Mouse (Mus musculus) left cerebral cortex, postnatal 14 days (tissue): Measurements from ENCODE around the gene Izumo1r. TPM values are rescaled to one million over a fixed set of nuclear protein-coding genes. Genes with fewer than 3 reads are reported as not detected.

Source experiments
- DNase-seq, 2 experiments: peaks; one replicate each; pipeline ENCODE4 v3.0.0; 2021 to 2022; ENCODE audit warnings: low spot score in 2 of 2, mixed read lengths in 1 of 2
- intact Hi-C: fragments of 180-260 bp; cut with DNase I; formaldehyde crosslinking; loops from one replicate; pipeline ENCODE4 v1.15.1; 2025
- total RNA-seq, 2 experiments: library from RNA; stranded (reverse); gene quantifications; 2 replicates each; pipeline ENCODE4 v1.2.3; 2021

Izumo1r gene
- total RNA-seq, 2 experiments from 2014 or later, result not detected

DNA sequence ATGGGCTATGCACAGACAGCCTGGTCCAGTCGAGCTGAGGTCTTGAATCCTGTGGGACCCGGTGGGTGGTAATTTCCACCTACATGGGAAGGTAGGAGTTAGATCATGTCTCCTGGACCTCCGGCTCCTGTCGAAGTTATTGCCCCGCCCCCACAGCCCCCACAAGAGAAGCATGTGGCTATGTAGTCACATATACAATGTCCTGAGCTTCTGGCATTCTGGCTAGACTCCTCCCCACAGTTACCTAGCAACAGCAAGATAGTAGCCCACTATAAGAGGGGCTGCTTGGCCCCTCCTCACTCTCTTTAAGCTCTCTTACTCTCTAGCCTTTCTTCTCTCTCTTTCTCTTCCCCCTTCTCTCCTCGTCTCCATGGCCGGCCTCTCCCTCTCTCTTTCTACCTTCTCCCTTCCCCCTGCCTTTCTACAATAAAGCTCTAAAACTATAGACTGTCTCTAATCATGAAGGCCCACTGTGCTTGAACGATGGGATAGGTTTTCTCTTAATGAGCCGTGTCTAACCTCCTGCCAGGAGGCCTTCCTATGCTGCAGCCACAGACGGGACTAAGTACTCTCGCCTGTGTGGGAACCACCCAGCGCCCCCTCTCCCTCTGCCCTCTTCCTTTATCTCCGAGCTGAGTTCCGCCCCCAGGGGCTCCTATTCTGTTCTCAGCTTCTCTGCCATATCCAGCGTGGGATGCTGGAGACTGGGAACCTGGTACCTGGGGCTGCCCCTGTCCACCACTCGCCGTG is 31.4 kb downstream of the Izumo1r start:
- intact Hi-C loops, result no loop called here
- no peak for DNase-seq

DNA sequence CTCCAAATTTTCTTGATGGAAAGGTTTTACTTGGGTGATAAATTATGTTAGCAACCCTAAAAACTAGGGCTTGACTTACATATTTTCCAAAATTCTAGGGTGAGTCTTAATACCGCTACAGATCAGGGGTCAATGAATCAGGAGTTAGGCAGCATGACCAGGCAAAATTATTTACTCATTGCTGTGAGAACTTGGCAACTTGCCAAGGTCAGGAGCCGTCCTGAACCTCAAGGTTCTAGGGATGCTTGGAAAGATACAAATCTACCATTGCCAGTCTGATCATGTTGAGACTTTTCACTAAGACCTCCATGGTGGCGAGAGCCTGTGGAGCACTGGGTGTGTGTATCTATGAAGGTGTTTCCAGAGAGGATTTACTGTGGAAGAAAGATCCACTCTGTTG is 32.2 kb downstream of the Izumo1r start:
- intact Hi-C loops, result no loop called here

DNA sequence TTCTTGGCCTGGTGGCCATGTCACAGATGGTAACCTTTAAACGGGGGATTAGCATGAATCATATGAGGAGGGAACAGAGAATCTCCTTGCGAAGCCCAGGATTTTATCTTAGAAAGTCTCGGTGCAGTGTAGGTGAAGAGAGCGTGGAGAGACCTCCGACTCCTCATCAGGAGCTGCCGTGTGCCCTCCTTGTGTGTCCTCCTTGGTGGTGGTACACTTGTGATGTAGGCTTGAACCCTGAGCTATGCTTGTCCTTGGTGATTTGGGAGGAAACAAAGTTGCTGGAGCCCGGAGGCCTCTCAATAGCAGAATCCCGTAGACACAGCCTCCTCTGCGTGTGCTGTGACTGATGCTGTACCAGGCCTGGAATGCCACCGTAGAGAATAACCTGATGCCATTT is 32.9 kb downstream of the Izumo1r start:
- no peak for DNase-seq
- intact Hi-C loops, result no loop called here

More for the DNA sequence above, 32.2 kb downstream of the Izumo1r start:
- DNase-seq, result no peak

DNA sequence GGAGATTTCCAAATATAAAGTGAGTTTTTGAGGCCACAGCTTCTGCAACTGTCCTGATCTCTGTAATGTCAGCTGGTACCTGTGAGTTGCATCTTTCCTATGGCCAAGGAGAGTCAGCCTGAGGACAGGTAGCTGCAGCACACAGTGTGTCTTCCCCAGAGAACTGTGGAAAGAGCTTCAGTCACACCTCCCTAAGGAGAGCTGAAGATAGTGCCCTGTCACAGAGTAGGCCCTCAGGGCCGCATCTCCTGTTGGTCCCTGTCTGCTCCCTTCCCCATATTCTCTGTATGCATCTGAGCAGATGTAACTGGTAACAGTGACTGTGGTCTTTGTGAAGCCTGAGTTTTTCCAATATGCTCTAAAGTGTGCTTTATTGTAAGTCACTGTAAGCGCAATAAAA is 33.4 kb downstream of the Izumo1r start:
- intact Hi-C loops, result no loop called here
- DNase-seq, result no peak

DNA sequence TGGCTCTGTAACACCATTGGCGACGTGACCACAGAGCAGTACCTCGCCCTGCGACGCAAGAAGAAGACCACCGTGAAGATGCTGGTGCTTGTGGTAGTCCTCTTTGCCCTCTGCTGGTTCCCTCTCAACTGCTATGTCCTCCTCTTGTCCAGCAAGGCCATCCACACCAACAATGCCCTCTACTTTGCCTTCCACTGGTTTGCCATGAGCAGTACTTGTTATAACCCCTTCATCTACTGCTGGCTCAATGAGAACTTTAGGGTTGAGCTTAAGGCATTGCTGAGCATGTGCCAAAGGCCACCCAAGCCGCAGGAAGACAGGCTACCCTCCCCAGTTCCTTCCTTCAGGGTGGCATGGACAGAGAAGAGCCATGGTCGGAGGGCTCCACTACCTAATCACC is 35.4 kb downstream of the Izumo1r start:
- intact Hi-C loops, result no loop called here
- no peak for DNase-seq

DNA sequence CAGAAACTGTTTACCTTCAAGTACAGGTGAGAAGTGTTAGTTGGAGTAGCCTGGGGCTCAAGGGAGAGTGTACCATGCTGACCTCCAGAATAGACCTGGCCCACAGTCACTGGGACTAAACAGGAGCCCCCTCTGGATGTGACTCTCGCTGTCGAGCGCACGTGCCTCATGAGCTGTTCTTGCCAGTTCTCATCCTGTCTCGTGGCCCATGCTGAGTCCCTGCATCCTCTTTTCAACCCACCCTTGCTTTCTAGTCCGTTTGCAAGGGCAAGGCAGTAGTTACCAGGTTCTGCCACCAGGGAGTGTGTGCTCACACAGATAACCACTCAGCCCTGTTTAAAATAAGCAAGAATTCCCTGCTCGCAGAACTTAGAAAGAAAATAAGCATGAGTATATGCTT is 36.8 kb downstream of the Izumo1r start:
- DNase-seq, result peak; percentile 79 to 86
- intact Hi-C loops, result loop anchor here (1.0 kb wide), 1 partner anchor 148 kb away; no protein-coding TSS in a partner anchor

DNA sequence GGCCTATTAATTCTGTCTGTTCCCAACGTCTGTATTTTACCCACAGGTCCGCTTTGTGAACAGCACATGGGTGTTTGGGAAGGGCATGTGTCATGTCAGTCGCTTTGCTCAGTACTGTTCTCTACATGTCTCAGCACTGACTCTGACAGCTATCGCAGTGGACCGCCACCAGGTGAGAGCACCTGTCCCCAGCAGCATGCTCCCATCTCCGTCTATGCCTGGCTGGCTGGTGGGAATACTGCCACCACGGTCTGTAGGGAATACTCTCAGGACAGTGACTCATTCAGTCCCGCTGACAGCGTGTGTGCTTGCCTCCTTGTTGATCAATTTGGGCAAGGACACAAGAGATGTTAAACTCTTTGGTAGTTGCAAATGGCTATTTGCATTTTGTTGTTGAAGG is 39.0 kb downstream of the Izumo1r start:
- intact Hi-C loops, result no loop called here
- DNase-seq, result no peak

DNA sequence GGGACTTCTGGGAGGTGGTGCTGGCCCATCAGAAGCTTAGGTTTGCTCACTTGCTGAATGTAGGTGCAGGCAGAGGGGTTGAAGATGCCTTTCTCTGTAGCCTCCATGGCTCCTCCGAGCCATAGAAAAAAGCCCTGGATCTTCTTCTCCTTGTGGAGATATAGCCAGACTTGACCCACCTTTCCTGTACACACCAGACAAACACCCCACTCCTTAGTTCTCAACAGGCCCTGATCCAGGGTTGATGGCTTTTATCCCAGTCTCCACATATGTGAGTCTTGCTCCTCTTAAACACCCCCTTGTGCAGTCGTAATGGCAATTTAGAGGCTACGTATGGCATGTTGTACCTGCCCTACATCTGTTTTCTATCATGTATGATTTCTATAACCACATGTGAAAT is 40.6 kb downstream of the Izumo1r start:
- intact Hi-C loops, result no loop called here
- DNase-seq, result no peak

DNA sequence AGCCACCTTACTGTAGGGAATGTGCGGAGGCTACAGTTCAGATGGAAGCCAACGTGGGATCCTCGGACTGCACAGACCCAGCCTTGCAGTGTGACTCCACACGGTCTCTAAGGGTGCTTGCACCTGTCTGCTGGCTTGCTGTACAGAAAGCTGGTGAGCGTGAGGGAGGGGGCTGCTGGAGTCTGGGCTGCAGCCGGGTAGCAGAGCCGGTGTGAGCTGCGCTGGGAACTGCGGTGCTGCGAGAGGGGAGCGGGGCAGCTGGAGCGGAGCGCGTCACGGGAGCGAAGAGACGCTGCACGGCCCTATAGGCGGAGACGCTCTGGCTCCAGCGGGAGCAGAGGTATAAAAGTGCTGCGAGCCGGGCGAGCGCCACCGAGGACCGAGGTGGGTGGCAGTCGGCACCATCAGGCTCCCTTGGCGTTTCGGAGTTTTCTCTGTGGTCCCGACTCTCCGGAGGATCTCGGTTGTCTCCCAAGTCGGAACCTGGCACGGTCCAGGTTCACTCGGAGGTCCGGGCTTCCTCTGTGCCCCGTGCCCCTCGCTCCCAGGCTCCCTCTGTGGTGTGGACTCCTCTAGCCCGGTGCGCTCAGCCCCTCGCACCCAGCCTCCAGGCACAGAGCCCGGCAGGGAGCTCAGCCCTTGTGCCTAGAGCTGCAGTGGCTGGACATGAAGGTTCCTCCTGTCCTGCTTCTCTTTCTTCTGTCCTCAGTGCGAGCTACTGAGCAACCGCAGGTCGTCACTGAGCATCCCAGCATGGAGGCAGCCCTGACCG is 43.7 kb downstream of the Izumo1r start, which contains the start of gene Gpr83:
TSS of gene Gpr83 (plus strand) at position 343 of the 772 bp plus-strand sequence.
- intact Hi-C loops, result no loop called here

DNA sequence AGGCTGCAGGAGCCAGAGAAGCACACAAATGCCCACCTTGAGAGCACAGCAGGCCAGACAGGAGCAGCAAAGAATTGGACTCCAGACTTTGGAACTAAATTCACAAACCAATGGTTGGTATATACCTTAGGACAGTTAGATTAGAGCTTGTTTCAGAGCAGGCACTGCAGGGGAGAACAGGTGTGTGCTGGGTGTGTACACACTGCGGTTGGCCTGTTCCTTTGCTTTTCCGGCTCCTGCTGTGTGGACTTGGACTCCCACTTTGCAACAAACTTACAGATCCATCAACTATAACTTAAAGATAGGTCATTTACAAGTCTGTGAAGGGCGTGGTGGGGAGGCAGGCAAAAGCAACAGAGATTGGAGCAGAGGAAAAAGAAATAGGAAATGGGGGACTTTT is 45.0 kb downstream of the Izumo1r start:
- intact Hi-C loops, result no loop called here
- DNase-seq, result no peak

More for the DNA sequence above, 43.7 kb downstream of the Izumo1r start, which contains the start of gene Gpr83:
- DNase-seq, result peak; percentile 45 to 68

DNA sequence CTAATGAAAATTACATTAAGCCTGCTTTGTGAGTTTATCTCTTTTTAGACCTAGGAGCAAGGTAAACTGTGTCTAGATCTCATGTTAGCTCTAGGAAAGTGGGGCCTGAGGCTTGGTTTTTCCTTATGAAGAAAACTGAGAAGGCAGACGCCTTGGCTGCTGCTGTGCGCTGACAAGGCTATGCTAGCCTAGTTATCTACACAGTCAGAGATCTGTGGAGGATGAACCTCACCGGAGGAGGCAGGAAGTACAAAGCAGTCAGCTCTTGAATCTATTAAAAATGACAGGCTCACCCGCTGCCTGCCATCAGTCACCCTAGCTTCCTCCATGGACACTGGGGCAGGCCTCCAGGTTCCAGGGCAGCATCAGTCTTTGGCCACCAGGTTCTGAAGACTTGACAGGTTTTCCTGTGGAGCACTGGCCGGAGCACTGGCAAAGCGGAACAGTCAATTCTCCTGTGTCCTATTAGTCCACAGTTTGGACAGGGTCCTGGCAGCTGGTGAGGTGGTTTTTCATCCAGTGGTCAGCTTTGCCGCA is 45.5 kb downstream of the Izumo1r start:
- intact Hi-C loops, result no loop called here
- no peak for DNase-seq

DNA sequence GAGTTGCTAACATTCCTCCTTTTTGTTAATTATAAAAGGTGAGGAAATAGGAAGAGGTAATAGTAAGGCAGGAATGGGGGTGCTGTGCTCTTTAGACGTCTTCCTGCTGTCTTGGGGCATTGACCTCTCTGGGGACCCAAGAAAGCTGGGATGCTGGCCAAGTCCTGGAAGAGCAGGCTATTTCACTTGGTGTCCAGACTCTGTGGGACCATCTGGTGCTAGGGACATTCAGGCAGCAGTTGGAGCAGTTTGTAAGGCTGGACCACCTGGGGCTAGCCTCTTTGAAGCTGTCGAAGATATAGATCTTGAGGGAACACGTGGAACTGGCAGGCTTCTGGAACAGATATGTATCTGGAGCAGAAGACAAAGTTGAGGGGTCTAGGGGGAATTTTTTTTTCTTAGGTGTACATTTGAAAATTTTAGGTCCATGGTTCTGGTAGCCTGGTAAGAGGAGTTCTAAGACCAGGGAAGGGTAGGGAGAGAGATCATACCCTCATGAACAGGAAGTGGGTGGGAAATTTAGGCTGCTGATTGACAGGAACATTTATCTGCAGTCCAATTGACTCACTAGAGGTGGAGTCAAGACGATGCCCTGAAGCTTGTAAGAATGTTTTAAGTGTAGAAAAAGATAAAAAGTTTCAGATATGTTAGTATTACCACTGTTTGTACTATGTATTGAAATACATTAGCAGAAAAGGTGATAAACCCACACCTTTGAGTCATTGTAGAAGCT is 46.7 kb downstream of the Izumo1r start:
- DNase-seq, result no peak
- intact Hi-C loops, result no loop called here

DNA sequence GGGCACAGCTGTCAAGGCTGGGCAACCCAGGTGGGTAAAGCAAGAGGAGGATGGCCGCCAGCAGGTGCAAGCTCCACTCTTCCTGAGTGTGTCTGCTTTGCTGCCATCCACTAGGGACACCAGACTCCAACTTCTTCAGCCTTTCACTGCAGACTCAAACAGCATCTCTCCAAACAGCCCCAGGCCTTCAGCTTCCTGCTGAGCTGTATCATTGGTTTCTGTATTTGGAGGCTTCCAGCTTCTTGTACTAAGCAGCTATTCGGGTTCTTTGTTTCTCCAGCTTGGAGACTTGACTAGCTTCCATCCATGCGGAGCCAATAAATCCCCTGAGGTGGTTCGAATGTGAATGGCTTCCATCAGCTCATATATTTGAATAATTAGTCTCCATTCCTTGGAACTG is 49.2 kb downstream of the Izumo1r start:
- DNase-seq, result no peak
- intact Hi-C loops, result no loop called here

DNA sequence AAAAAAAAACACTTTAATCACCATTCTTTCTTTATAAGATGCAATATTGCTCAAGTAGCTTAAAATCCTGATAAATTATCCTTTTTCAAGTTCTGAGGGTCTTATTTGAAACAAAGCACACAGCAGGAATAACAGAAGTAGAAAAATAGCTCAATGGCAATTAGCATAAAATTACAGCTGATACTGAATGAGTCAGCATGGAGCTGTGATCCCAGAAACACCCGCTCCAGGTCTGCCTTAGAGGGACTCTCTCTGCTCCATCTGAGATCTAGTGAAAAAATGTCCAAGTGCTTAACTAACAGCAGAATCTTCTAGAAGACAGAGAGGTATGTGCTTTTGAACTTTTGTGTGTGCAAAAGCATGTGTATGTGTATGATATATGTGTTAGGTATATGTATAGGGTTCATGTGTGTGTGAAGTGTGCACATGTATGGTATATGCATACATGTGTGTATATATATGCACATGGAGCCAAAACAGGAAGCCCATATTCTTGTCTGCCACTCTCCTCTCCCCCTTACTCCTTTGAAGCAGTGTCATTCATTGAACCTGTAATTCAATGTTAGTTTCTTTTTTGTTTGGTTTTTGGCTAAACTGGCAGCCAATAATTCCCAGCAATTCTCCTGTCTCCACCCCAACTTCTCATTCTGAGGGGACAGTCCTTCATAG is 55.3 kb downstream of the Izumo1r start:
- DNase-seq, result no peak
- intact Hi-C loops, result no loop called here

DNA sequence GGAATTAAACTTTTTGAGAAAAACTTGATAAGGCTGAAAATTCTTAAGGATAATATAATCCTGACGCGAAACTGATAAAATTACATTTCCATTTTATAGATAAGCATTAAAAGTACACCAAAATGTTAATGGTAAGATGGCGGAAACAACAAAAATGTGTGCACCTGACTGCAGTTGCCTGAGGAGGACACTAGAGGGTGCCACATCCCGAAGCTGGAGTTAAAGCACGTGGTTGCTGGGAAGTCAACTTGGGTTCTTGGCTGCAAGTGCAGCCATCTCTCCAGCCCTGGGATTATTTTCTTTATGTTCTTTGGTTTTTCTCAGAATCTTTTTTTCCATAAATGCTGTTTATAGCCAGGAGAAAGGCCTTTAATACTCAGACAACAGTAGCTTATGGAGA is 57.3 kb downstream of the Izumo1r start:
- intact Hi-C loops, result no loop called here
- no peak for DNase-seq

DNA sequence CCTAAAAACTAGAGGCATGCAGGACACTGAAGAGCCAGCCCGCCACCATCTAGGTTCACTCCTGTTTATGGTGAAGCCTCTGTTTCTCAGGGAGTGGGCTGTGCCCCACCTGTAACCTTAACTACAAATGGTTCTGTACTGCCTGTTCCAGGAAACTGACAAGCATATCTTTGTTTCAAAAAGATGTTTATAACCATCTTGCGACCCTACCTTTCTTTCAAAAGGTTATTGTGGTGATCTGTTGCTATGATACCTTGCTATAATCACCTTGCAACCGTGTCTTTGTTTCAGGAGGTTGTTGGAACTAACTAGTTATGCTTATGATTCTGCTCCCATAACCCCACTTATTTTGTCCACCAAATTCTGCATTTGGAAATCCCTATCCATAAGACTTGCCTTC is 59.8 kb downstream of the Izumo1r start:
- DNase-seq, result no peak
- intact Hi-C loops, result no loop called here

DNA sequence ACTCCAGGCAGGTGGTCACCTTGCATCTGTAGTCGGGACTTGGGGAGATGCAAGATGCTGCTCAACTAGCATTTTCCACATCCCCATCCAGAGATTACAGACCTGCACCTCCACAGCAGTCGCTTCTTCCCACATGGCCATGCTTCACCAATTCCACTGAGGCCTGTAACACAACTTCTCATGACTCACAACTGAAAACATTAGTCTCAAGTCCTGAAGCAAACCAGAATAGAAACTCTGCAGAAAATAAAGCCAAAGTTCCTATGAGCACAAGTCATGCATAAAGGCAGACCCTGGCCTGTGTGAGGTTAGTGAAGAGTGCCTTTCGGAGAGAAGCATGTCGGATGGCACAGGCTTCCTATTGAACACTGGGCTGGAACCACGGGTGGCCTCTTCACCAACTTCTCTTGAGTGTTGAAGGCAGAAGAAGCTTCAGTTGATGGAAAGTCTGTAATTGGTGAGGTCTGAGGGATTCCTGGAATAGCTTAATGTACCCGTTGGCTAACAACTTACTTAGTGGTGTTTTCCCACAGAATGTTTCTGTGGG is 60.4 kb downstream of the Izumo1r start:
- DNase-seq, result no peak
- intact Hi-C loops, result no loop called here

DNA sequence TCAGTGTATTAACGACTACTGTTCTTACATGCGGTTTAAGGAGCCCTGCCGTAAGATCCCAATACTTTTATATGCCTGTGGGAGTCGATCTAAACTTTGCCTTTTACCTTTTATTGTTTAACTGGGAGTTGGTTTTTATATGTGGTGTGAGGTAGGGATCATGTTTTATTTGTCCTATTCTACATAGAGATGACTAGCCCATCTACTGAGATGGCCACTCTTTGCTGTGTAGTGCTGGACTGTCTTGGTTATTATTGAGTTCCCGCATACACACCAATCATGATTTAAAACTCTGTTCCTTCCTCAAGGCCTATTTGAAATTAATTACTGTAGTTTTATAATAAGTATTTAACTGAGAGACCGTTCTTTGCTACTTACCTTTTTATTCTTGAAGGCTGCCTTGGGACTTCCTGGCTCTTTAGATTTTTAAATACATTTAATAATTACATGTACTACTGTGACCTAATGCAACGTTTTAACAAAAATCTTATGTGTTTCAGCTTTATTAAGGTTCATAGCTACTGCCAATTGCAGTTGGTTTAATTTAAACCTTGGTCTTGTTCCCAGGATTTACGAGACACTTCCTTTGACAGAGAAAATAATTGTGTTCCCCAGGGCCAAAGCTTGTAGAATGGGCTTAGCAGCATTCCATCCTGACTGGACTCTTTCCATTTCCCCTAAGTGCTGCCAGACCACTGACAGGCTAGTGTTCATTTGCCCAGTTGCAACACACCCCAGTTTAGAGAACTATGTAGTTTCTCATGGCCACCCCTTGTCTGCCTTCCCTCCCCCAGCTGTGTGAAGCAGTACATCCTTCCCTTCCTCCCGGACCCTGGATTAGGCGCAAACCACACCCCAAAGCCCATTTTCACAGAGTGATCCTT is 61.6 kb downstream of the Izumo1r start:
- intact Hi-C loops, result no loop called here
- no peak for DNase-seq
